Mouse (Mus musculus): ENCODE measurements around the gene Ttll11. TPM values are rescaled to one million over a fixed set of nuclear protein-coding genes. Genes with fewer than 3 reads are reported as not detected.
A peak's percentile ranks its signal among the peaks of the same experiment; 100 is the strongest.

The Ttll11 gene
- polyA plus RNA-seq, 1 experiment from 2014 or later, result 6.0 TPM

- H3K27me3 ChIP-seq (replicated peaks), result no peaks in the 10 kb centered on the region
- H3K27ac ChIP-seq, result no peak overlapping the region
- no peaks in the 10 kb centered on the region for H3K36me3 ChIP-seq
- H3K4me2 ChIP-seq (replicated peaks), result no peak overlapping the region
- no peak overlapping the region for H3K9ac ChIP-seq
- ATAC-seq (ENCODE audit: low FRiP score, low read depth), result no peak
- 72% methylated on average over 2 of the region's 2 CpGs for WGBS
- H3K9me3 ChIP-seq, result no peaks in the 10 kb centered on the region
- no peak overlapping the region for H3K4me3 ChIP-seq
- H3K4me1 ChIP-seq, result no peaks in the 10 kb centered on the region
Measured at GRCm38 (mm10) chr2:35996753-35997152, 17.0 kb upstream of the Ttll11 start.

DNA sequence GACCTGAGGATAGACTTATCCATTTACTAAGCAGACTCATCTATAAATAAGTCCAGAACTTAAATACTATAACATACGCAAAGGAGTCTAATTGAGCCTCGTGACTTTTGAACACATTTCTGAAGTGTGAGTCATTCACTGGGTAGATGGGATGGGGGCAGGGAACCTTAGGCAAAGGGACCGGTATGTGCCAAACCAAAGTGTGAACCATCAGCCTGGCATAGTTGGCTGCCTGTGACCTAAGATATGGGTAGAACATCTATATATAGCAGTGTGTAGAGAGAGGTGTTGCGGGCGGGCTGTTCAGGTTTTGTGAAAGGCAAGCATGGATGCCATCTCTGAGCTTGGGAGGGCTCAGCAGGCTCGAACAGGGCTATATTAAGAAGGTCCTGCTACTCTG, 14.6 kb upstream of the Ttll11 start:
- WGBS, result 89% methylated on average over 6 of the region's 6 CpGs

GRCm38 (mm10) chr2:35993481-35993880, 13.8 kb upstream of the Ttll11 start:
- no peak overlapping the region for H3K4me2 ChIP-seq (replicated peaks)
- H3K27ac ChIP-seq, result no peak overlapping the region
- H3K9ac ChIP-seq, result no peak overlapping the region
- H3K4me3 ChIP-seq, result no peak overlapping the region
- 80% methylated on average over 2 of the region's 2 CpGs for WGBS
- no peaks in the 10 kb centered on the region for H3K36me3 ChIP-seq
- H3K4me1 ChIP-seq, result no peaks in the 10 kb centered on the region
- H3K9me3 ChIP-seq, result no peaks in the 10 kb centered on the region
- ATAC-seq (ENCODE audit: low FRiP score, low read depth), result no peak
- H3K27me3 ChIP-seq (replicated peaks), result no peaks in the 10 kb centered on the region

More for the DNA sequence above, 14.6 kb upstream of the Ttll11 start:
- Histone ChIP-seq H3K27me3 (replicated peaks) (no peaks in the 10 kb centered on the region), H3K4me2 (replicated peaks) (no peak overlapping the region), H3K36me3 (no peaks in the 10 kb centered on the region), H3K9me3 (no peaks in the 10 kb centered on the region), H3K4me1 (no peaks in the 10 kb centered on the region), H3K4me3 (no peak overlapping the region), H3K27ac (no peak overlapping the region), H3K9ac (no peak overlapping the region)
- no peak for ATAC-seq (ENCODE audit: low FRiP score, low read depth)

- no peak for ATAC-seq (ENCODE audit: low FRiP score, low read depth)
- Histone ChIP-seq H3K4me1 (no peaks in the 10 kb centered on the region), H3K9me3 (no peaks in the 10 kb centered on the region), H3K9ac (no peak overlapping the region), H3K4me3 (no peak overlapping the region), H3K27ac (no peak overlapping the region), H3K4me2 (replicated peaks) (no peak overlapping the region), H3K27me3 (replicated peaks) (no peaks in the 10 kb centered on the region), H3K36me3 (no peaks in the 10 kb centered on the region)
- 89% methylated on average over 3 of the region's 3 CpGs for WGBS
Measured at GRCm38 (mm10) chr2:35992259-35992658, 12.5 kb upstream of the Ttll11 start.

DNA sequence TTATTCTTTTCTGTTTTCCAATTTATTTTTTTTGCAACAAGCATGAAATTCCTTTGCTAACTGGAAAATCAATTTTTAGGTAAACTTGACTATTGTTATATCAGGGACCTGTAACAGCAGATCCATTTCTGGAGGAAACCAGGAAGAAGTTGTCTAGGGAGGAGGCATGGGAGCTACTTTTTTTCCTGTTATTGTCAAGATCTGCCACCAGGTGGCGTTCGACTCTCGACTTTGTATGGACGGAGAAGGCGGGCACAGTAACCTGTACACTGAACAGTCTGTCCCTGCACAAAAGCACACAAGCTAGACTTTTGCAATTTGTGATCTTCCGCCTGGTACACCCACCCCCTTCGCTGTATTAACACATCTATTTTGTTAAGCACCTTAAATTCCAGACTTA, 4.2 kb upstream of the Ttll11 start:
- no peaks in the 10 kb centered on the region for H3K9me3 ChIP-seq
- H3K27ac ChIP-seq, result no peak overlapping the region
- WGBS, result 3% methylated on average over 7 of the region's 7 CpGs
- no peak overlapping the region for H3K9ac ChIP-seq
- peaks cover under 1% of the 10 kb centered on the region; the same call in 1 of the 2 replicates for H3K4me1 ChIP-seq
- H3K36me3 ChIP-seq, result no peaks in the 10 kb centered on the region
- no peak overlapping the region for H3K4me3 ChIP-seq
- ATAC-seq (ENCODE audit: low FRiP score, low read depth), result no peak
- peaks cover 5% of the 10 kb centered on the region; the same call in 1 of the 2 replicates for H3K27me3 ChIP-seq (replicated peaks)
- H3K4me2 ChIP-seq (replicated peaks), result no peak overlapping the region

DNA sequence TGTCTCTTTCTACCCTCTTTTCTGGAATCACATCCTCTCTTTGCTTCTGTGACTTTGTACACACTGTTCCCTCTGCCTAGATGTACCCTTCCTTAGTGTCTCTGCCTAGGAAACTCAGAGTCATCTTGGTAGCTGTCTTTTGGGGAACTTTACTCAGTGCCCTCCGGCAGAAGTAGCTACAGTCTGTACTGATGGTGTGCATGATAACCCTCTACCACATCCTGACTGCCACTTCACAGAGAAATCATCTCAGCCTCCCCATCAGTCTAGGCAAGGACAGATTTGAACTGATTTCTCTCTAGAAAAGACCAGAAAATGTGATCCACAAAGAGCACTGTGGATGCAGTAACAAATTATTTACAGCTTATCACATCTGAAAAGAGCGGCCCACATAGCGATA, 2.2 kb upstream of the Ttll11 start:
- H3K9me3 ChIP-seq, result no peaks in the 10 kb centered on the region
- 77% methylated on average over 3 of the region's 3 CpGs for WGBS

DNA sequence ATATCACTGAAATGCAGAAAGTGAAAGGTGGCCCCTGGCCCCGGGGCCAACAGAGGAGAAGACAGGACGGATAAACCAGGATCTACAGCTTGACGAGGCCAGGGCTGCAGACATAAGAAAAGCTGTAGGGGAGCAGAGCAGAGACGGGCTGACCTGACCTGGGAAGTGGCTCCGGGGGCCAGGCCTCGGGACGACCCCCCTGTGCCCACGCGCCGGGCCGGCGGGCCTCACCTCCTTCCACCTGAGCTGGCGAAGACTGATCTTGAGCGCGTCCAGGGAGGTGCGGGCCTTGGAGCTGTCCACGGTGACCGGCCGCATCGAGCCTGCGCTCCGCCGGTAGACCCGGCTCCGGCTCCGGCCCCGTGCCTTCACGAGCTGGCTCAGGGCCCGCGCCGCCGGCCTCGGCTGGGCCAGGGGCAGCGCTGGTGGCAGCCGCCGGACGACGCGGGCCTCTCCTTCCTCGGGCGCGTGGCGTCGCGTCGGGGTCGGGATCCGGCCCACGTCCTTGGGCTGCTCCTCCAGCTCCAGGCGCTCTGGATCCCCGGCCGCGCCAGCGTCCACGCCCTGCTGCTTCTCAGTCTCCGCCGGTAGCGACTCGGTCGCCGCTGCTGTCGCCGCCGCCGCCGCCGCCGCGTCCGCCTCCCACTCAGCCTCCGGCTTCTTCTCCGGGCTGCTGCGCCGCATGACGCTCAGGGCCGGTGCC, 621 bp downstream of the Ttll11 start:
- Histone ChIP-seq H3K9me3 (no peaks in the 10 kb centered on the region), H3K9ac (peak overlapping the region; percentile 92), H3K4me3 (peak overlapping the region; percentile 90), H3K36me3 (no peaks in the 10 kb centered on the region), H3K4me2 (replicated peaks) (peak overlapping the region; percentile 98), H3K27me3 (replicated peaks) (no peaks in the 10 kb centered on the region), H3K4me1 (peaks cover 21% of the 10 kb centered on the region), H3K27ac (peak overlapping the region; percentile 46; the same call in 1 of the 2 replicates)
- peak; percentile 67 for ATAC-seq (ENCODE audit: low FRiP score, low read depth)
- under 1% methylated on average over 74 of the region's 76 CpGs for whole genome bisulfite sequencing

More for the DNA sequence above, 2.2 kb upstream of the Ttll11 start:
- Histone ChIP-seq H3K4me2 (replicated peaks) (no peak overlapping the region), H3K9ac (no peak overlapping the region), H3K27ac (no peak overlapping the region), H3K36me3 (no peaks in the 10 kb centered on the region), H3K4me1 (peaks cover 19% of the 10 kb centered on the region), H3K4me3 (no peak overlapping the region), H3K27me3 (replicated peaks) (peaks cover 5% of the 10 kb centered on the region; the same call in 1 of the 2 replicates)
- ATAC-seq (ENCODE audit: low FRiP score, low read depth), result no peak

GRCm38 (mm10) chr2:35978276-35978933, 1.3 kb downstream of the Ttll11 start:
- Histone ChIP-seq H3K4me2 (replicated peaks) (peak overlapping the region; percentile 98), H3K9me3 (no peaks in the 10 kb centered on the region), H3K4me3 (peak overlapping the region; percentile 90), H3K36me3 (no peaks in the 10 kb centered on the region), H3K4me1 (peaks cover 21% of the 10 kb centered on the region), H3K27me3 (replicated peaks) (no peaks in the 10 kb centered on the region), H3K27ac (no peak overlapping the region), H3K9ac (peak overlapping the region; percentile 92)
- 24% methylated on average over 15 of the region's 15 CpGs for WGBS
- peak; percentile 13; the same call in 1 of the 2 replicates for ATAC-seq (ENCODE audit: low FRiP score, low read depth)

- Histone ChIP-seq H3K27ac (no peak overlapping the region), H3K9ac (0 out of 2 replicates have a peak overlapping the region, but pooled peaks have one; percentile 18), H3K4me3 (0 out of 2 replicates have a peak overlapping the region, but pooled peaks have one; percentile 90), H3K9me3 (no peaks in the 10 kb centered on the region), H3K4me1 (peaks cover 21% of the 10 kb centered on the region), H3K36me3 (no peaks in the 10 kb centered on the region), H3K4me2 (replicated peaks) (peak overlapping the region; percentile 98), H3K27me3 (replicated peaks) (no peaks in the 10 kb centered on the region)
- WGBS, result 94% methylated on average over 3 of the region's 3 CpGs
- ATAC-seq (ENCODE audit: low FRiP score, low read depth), result no peak
Measured at GRCm38 (mm10) chr2:35977749-35978148, 2.0 kb downstream of the Ttll11 start.

DNA sequence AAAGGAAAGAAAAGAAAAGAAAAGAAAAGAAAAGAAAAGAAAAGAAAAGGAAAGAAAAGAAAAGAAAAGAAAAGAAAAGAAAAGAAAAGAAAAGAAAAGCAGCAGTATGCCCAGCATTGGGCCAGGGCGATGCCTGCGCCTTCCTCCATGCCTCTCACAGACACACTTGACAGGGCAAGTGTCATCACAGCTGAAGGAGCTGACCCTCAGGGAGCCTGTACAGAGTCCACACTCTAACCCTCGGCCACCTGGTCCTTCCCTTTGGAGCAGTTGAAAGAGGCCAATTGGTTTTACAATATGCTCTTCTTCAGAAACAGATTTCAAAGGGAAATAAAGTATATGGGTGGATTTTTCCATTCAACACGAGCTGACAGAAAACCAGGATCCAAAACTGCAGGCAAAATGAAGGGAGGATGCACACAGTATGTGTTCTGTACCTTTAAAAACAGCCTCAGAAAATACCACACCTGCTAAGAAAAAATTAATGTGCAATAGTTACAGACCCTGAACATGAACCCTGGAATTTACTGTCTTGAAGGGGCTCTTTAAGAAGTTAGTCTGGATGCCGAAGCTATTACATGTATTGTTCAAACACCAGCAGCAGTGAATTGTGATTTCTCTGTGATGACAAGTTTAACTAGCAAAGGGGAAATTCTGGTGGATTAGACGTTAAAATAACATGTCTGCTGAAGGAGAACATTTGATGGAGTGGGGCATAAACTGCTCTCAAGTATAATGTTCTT, 7.3 kb downstream of the Ttll11 start:
- Histone ChIP-seq H3K36me3 (no peaks in the 10 kb centered on the region), H3K9me3 (no peaks in the 10 kb centered on the region), H3K9ac (no peak overlapping the region), H3K27me3 (replicated peaks) (no peaks in the 10 kb centered on the region), H3K4me3 (no peak overlapping the region), H3K4me1 (peaks cover 12% of the 10 kb centered on the region; the same call in 1 of the 2 replicates), H3K27ac (no peak overlapping the region), H3K4me2 (replicated peaks) (no peak overlapping the region)
- 56% methylated on average over 6 of the region's 6 CpGs for WGBS
- no peak for ATAC-seq (ENCODE audit: low FRiP score, low read depth)

DNA sequence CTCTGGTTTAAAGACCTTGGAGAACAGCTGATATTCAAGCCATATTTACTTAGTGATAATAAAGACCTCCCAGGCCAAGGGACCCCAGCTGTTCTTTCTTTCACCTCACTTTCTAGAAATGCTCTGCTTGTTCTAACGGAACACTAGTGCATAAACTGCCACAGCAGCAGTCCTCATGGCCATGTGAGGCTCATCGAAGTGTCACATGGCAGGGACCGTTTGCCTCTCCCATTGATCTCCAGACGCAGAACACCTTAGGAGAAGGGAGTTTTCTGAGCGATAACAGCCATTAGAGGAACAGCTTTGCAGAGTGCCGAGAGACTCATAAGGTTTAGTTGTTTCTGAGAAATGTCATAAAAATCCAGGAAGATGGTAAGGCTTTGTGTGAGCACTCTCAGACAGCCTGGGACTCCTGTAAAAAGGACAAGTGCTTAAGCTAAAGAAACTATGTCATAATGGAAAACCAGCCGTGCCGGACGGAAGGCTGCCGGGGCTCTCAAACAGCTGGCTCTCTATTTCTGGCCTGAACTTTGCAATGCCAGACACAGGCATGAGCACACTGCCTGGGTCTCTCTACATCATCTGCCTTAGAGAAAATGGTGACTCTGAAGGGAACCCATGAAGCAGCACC, 13.7 kb downstream of the Ttll11 start:
- no peaks in the 10 kb centered on the region for H3K9me3 ChIP-seq
- H3K9ac ChIP-seq, result no peak overlapping the region
- no peak for ATAC-seq (ENCODE audit: low FRiP score, low read depth)
- 76% methylated on average over 10 of the region's 10 CpGs for WGBS
- H3K4me3 ChIP-seq, result no peak overlapping the region
- no peaks in the 10 kb centered on the region for H3K27me3 ChIP-seq (replicated peaks)
- H3K4me1 ChIP-seq, result peaks cover 10% of the 10 kb centered on the region; the same call in 1 of the 2 replicates
- H3K36me3 ChIP-seq, result no peaks in the 10 kb centered on the region
- H3K4me2 ChIP-seq (replicated peaks), result no peak overlapping the region
- H3K27ac ChIP-seq, result no peak overlapping the region

DNA sequence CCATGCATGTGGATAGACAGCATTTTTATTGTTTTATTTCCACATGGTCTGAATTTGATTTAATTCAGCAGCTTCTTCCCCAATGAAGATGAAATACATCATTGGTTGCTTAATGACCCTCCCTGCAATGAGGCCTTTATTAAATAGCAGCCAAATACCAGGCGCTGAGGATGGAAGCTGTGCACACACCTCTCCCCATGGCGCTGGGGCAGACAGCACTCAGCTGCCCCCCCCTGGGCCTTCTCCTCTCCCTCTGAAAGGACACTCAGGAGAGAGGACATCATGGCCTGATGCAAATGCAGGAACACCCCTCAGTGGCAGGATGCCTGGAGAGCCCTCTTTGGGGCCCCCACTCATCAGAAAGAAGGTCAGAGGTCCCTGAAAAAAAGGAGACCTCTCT, 16.4 kb downstream of the Ttll11 start:
- no peaks in the 10 kb centered on the region for H3K9me3 ChIP-seq

More for the DNA sequence above, 16.4 kb downstream of the Ttll11 start:
- peak; percentile 49 for ATAC-seq (ENCODE audit: low FRiP score, low read depth)
- no peaks in the 10 kb centered on the region for H3K36me3 ChIP-seq
- H3K4me2 ChIP-seq (replicated peaks), result no peak overlapping the region
- H3K27me3 ChIP-seq (replicated peaks), result no peaks in the 10 kb centered on the region
- H3K4me1 ChIP-seq, result peaks cover 5% of the 10 kb centered on the region; the same call in 1 of the 2 replicates
- 51% methylated on average over 2 of the region's 2 CpGs for WGBS
- no peak overlapping the region for H3K4me3 ChIP-seq
- H3K27ac ChIP-seq, result no peak overlapping the region
- H3K9ac ChIP-seq, result no peak overlapping the region

Data from neural tube, embryonic 12.5 days (tissue).